Mouse (Mus musculus) right cerebral cortex, adult 2 months (tissue): ENCODE data around the gene Mrpl45.
"Not testable (repeated sequence)": the region's sequence is repeated elsewhere in the genome, so short reads cannot be mapped to it uniquely, and the experiment has no call there.

ENCODE experiments used
- DNase-seq, 2 experiments: peaks; one replicate each; pipeline ENCODE4 v3.0.0; 2021 to 2022; ENCODE audit warnings: low spot score in 2 of 2

Mrpl45 gene

DNA sequence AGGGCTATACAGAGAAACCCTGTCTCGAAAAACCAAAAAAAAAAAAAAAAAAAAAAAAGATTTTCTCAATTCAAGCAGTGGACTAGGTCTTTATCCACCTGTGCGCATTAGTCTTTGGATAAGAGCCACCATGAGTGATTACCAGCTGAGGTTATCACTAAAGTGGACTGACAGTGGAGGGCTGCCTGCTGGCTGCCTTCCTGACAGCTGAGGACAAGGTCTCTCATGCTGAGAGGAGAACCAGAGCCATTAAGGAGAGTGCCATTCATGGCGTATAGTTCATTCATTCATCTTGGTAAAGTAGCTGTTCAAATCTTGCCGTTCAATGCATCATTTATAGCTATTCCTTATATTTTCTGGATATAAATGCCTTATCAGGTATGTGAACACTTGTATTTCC is 19.0 kb upstream of the Mrpl45 start:
- DNase-seq: no peak

DNA sequence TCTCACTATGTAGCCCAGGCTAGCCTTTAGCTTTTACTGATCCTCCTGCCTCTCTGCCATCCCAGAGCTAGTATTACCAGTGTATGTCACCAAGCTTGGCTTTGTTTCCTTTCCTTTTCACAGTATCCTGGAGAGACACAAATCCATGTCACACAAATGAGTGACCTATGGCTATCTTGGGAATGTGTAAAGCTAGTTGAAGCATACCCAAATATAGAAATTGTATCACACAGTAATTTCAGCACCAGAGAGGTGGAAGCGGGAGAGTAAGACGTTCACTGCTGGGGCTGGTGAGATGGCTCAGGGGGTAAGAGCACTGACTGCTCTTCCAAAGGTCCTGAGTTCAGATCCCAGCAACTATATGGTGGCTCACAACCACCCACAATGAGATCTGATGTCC is 15.6 kb upstream of the Mrpl45 start:
- no peak for DNase-seq

DNA sequence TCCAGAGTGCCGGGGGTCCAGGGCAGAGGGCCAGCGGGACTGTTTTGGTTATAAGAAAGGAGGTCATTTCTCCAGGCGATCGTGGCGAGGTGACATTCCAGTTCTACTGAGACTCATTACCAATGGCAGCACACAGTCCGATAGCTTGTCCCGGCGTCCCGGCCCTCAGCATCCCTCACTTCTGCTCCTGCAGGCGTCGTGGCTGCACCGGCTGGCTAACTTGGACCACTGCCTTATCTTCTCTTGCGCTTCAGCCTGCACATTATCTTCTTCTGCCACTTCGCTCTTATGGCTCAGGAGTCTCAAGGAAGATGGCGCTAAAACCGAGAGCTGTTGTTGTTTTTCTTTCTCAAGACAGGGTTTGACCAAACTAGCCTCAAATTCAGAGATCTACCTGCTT is 14.1 kb upstream of the Mrpl45 start:
- no peak for DNase-seq

DNA sequence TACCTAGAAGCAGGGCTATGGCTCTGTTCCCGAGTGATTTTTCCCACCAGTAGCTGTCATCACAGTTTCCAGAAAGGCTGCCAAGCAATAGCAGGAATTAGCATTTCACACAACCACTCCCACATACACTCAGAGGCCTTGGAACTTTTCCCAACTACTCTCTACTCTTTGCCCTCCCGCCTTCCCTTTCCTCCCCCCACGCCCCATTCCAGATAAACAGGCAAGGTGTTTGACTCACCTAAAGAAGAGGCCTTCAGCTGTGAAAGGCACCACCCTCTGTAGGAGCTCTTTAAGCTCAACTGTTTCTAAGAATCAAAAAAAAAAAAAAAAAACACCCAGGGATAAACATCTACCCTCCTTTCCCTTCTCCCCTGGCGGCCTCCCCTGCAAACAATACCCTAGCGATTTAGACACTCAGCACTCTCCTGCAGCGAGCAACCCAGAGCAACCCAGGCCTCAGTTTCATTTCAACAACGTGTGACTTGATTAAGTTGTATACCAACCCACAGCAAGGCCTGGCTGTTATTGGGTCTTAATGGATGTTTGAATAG is 13.2 kb upstream of the Mrpl45 start:
- DNase-seq: peak; percentile 32 to 43

DNA sequence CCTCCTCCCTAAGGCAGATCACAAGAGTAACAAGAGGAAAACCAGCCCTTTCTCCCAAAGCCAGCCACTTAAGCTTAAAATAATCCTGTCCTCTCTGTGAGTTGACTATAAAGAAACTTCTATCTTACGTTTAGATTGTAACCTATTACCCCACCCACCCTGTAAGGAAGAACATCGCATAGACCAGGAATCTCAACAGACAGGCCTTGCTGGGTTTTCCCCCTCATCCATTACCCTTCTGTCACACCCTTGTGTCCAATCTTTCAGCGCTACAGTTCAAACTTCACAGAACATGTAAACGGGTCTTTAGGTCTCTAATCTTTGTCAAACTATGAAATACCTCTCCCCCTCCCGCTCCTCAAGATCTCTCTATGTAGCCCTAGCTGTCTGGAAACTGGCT is 10.9 kb upstream of the Mrpl45 start:
- DNase-seq: no peak

DNA sequence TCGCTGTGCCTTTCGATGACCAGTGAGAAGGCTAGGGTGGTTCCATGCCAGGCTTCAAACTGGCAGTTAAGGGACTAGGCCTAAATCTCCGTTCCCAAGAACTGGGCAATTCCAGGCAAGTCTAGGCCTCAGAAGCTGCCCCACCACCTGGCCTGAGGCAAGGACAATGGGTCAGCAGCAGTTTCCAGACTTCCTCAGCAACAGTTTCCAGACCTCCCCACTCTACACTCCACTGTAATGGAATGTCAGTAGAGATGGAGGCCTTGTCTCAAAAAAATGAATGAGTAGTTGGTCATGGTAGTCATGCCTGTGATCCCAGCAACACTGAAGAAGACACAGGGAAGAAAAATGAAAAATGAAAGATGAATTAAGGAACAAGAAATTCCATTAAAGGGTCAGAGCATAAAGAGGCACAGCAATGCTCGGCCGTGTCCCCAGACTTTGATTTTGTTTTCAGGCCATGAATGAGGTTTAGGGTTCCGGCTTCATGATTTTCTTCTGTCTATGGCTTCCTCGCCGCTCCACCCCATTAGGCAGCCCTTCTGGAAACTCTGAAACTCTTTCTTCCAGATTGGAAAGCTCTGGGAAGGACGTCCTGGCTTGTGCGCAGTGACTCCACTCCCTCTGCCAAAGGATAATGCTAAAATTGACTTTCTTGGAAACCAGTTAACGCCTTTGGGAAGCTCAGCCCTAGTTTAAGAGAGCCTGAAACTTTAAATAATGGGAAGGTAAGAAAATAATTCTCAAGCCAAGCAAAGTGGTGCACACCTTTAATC is 8.0 kb upstream of the Mrpl45 start:
- no peak for DNase-seq

DNA sequence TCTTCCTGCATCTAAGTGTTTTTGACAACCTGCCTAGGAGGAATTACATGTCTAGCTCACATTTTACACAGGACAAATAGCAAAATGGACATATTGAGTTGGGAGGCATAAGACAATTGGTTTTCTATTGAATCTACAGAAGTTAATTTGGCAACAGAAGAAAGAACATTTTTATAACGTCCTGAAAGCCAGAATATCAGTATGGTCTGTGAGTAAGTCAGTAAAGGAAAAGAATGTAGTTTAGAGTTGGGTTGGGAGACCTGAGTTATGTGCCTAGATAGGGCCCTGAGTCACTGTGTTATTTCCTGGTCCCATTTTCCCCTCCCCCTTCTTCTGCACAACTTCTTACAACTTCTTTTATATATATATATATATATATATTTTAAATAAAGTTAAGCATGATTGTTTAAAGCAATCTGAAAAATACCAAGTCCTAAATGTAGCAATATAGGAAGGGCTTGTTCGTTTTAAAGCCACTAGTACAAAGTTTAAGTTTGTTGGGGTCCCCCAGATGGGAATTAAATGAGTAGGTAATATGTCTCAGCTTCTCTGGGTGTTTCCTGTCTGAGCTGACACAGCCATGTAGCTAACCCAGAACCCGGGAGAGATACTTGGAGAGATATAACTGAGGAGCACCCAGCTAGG is 6.6 kb upstream of the Mrpl45 start:
- DNase-seq: no peak

DNA sequence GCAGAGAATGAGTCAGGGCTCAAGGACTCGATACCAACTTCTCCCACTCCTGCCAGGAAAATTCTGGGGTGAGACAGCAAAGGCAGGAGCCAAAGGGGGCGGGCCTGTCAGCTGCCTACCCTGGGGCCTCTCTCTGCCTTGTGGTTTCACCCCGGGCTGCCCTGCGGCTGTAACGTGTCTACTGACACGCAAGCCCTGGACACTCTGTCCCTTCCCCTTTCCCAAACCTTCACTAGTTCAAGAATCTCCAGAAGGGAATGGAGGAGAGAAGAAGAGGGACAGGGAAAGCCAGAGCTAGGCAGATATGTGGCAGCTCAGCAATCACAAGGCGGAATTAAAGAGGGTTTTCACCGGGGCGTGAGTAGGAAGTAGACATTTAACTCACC is 6.1 kb upstream of the Mrpl45 start:
- DNase-seq: peak; percentile 31 to 45

DNA sequence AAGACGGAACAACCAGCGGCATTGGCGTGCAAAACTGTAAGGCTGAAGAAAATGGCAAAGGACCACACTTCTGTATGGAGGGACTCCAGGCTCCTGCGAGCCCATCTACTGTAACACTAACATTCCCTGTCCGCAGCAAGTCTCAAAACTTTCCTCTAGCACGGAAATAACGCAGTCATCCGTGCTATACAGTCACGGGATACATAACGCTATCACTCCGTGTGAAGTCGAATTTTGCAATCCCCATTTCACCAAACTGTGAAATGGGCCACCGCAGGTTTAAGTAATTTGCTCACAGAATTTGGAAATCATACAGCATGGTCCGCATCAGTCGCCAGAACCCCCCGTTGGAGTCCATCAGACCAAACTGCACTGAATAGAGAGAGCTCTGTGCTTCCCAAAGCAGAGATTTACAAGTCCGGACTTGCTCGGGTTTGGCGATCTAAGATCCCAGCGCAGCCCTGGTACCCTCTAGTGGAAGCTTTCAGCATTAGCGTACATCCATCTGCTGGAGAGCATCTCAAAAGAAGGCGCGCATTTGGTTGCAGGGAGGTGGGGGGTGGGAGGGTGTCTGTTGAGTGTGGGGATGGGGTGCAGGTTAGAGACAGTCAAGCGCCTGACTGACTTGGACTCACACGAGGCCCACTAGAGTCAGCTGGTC is 5.5 kb upstream of the Mrpl45 start:
- DNase-seq: peak; percentile 78 to 80

DNA sequence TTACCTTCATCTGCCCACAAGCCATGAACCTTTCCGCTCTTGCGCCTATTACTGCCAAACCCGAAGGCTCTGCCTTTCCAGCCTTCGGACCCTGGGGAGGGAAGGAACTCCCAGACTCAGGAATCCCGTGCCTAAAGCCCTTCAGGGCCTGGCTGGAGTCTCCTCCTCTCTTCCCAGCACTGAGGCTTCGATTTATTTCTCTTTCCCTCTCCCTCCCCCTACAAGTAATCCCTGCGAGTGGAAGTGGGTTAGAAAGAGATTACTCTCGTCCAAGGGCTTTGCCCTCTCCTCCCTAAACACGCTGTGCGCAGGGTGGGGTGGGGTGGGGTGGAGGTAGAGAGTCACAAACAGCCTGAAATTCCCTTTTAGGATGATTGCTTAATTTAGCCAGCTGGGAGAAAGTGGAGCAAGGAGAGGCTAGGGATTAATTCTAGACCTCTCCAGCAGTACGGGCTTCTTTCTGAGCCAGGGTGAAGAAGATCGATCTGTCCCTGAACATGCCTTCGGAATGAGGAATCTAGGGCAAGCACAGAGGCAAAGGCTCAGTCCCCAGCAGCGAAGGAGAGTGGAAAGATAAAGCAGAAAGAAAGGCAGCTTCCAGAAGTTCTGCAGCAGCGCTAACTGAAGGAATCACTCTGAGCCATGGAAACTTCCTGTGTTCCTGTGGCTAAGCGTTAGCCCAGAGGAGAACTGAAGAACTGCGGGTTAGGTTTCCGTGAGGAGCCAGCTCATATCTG is 4.5 kb upstream of the Mrpl45 start:
- peak in 1 of 2 experiments; percentile 21 for DNase-seq

DNA sequence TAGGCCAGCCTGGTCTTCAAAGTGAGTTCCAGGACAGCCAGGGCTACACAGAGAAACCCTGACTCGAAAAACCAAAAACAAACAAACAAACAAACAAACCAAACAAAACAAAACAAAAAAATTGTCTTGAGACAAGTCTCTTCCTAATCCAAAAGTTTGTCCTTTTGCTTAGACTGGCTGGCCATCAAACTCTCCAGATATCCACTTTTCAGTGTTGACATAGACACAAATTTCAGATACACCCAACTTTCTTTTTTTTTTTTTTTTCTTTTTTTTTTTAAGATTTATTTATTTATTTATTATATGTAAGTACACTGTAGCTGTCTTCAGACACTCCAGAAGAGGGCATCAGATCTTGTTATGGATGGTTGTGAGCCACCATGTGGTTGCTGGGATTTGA is 2.6 kb upstream of the Mrpl45 start:
- not testable (repeated sequence) for DNase-seq

DNA sequence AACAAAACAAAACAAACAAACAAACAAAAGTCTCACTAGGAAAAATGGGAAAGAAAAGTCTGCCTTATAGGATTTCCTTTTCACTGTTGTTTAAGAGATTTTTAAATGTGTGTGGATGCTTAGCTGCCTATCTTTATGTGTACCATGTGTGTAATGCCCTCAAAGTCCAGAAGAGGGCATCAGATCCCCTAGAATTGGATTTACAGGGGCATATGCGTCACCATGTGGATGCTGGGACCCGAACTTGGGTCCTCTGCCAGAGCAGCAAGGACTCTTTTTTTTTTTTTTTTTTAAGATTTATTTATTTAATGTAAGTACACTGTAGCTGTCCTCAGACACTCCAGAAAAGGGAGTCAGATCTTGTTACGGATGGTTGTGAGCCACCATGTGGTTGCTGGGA is 1.4 kb upstream of the Mrpl45 start:
- DNase-seq: no peak

DNA sequence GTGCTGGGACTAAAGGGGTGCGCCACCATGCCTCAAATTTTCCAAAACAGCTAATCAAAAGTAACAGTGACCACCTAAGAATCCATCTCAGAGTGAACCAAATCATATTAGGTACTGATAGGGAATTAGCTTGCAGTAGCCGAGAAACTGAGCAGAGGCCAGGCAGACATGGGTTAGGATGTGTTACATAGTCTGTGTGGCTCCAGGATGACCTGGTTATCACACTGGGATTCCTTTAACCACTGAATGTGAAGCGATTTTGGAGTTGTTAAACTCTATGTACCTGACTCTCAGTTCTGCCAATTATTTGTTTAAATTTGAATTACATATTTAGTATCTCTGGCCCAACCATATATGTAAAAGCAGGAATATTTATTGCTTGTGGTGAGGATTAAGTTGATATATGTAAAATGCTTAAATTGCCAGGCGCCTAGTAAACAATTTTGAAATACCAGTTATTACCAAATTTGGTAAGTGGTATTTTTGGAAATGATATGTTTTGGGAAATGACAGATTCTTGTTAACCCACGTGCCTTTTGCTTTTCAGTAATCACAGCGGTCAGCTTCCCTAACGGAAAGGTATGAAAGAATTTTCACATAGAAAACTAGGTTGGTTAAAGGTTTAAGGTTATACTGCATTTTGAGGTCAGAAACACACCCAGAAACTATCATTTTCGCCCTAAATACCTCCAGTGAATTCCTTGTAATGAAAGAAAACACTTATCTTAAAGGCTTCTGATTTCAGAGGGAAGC is 589 bp upstream of the Mrpl45 start:
- no peak for DNase-seq

DNA sequence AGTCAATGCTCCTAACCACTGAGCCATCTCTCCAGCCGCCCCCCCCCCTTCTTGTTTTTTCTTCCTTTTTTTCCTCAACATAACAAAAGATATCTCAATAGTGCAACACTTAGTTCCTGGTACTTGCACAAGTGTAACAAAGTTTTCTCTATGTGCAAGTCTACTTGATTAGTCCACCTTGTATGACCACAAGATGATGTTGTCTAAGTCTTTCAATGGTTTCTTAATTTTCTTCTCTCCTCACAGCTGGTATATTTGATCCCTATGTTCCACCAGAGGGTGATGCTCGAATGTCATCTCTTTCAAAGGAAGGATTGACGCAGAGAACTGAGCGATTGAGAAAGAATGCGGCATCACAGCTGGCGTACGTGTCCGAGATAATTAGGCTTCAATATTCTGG is 5.7 kb downstream of the Mrpl45 start:
- DNase-seq: no peak

DNA sequence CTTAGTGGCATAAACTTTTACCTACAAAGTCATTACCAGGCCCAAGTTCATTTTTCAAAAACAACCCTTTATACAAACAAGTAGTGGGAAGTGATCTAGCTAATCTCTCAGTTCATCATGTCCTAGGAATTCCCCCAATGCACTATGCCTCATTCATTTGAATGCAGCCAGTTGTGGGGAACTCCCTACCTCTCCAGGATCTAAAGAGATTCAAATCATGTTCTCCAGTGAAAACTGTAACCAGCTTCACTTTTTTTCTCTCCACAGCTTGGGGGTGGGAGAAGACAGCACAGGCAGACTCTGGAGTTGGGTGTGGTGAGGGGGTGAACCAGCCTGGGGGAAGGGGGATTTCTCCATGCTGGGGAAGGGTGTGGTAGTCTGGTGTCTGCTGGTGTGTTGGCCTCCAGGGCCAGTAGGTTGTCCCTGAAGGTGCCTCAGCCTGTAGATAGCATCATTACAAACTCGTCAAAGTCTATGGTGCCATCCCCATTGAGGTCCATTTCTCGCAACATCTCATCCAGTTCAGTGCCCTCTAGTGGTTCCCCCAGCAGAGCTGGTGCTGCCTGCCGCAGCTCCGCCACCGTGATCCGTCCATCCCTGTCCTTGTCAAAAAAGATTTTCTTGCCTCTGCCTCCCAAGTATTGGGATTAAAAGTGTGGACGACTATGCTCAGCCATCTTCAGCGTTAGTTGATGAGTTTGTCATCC is 6.5 kb downstream of the Mrpl45 start:
- DNase-seq: not testable (repeated sequence)

DNA sequence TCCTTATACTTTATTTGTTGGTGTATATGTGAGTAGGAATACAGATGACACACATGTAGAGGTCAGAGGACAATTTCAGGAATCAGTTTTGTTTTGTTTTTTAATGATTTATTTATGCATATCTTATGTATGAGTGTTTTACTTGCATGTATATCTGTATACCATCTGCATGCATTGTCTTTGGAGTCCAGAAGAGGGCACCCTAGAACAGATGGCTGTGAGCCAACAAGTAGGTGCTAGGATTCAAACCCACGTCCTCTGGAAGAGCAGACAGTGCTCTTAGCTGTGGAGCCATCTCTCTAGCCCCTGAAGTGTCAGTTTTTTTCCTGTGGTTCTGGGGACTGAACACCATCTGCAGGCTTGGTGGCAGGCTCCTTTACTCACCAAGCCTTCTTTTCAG is 9.7 kb downstream of the Mrpl45 start:
- no peak for DNase-seq

DNA sequence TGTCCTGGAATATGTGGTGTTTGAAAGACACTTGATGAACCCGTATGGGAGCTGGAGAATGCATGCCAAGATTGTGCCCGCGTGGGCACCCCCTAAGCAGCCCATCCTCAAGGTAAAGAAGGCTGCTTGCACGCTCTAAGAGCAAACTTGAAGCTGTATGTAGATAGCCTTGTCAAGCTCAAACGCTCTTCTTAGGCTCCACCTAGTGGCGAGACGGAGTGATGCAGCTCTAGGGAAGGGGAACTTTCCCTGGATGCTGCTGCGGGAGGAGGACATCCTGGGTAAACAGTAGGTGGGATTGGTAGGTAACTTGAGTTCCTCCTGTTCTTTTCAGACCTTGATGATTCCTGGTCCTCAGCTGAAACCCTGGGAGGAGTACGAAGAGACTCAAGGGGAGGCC is 12.6 kb downstream of the Mrpl45 start:
- DNase-seq: peak; percentile 68 to 78

DNA sequence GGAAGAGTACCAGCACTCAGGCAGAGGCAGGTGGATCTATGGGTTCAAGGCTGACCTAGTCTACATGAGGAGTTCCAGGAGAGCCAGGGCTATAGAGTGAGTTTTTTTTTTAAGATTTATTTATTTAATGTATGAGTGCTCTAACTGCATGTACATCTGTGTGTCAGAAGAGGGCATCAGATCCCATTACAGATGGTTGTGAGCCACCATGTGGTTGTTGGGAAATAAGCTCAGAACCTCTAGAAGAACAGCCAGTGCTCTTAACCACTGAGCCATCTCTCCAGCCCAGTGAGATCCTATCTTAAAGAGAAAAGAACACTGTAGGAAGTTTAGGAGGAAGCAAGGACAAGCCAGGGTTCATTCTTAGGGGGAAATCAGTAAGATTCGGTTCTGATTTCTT is 14.8 kb downstream of the Mrpl45 start:
- DNase-seq: no peak

DNA sequence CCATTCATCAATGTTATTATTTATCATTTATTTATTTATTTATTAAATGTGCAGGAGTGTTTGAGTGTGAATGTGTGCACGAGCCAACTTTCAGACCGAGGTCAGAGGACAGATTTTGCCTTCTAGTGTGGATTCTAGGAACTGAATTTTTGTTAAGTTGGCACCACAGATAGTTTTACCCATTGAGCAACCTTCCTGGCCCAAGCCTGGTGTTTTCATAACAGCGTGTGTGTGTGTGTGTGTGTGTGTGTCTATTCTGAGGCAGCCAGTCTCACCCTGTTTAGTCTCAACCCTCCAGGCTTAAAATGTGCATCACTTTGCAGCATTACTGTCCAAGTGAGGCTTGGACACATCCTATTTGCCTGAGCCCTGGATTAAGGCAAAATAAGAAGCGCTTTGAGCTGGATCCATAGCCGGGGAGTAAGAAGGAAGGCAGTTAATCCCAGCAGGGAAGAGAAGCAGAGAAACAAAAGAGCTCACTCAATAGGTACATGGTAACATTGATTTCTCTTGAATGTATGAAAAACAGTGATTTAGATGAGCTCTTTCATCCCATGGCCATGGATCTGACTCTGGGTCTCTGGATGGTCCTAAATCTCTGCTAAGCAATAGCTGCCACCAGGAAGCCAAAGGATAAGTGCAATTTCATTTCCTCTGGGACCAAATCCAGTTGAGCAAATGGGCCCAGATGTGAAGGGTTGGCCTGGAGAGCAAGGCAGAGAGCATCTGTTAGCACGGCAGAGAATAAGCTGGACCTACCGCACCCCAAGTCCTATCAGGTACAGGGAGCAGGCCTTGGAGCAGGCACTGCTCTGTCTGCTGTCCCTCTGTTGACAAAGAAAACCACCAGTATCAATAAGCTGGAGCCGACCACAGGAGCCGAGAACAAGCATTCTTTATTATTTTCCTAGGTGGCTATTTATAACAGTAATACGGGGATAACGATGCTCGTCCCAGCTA is 16.0 kb downstream of the Mrpl45 start:
- DNase-seq: no peak

DNA sequence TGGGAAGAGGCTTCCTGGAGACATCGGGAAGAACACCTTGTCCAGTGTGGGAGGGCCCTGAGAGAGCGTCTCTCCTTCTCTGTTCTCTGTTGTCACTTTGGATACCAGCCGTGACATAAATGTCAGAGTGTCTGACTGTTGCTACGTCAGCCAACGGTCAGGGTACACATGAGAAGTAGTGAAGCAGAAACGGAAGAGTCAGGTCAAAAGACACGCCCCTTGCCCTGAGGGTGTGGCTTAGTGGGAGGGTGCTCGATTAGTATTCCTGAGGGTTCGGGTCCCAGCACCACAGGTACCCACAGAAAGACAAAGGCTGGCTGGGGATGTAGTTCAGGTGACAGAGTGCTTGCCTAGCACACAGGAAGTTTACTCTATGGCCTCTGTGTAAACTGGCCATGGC is 17.5 kb downstream of the Mrpl45 start:
- DNase-seq: no peak
